Mouse (Mus musculus): ENCODE measurements at regions not wholly inside any gene's neighbourhood (a gene's known extent, or its start where the extent isn't known, plus 50 kb on each side); places are given as distances from the start of the nearest gene placed in this dataset.

DNA sequence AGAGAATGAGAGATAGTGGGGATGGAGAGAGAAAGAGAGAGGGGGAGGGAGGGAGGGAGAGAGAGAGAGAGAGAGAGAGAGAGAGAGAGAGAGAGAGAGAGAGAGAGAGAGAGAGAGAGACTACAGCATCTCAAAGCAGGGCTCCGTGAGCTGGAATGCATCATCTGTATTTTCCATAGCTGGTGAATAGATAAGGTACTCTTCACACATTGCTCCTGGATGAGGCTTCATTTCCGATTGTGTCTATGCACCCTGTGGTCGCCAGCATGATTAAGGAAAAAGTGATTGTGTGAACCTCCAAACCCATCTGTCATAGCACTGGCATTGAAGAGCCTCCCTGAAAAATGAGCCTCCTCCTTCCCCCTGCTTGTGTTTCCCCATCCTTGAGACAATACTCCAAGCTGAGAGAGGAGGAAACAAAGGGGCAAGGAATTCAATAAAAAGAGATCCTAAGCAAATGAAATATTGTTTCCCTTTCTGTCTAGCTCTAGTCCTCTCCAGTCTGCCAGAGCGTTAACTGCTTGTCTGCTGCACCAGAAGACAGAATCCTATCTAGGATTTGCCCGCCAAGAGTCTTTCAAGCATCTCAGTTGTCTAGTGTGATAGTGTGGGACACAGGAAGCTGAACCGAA, 130.4 kb upstream of the Spats2l start:
- TF ChIP-seq POLR2A (IDR thresholded peaks at IDR 0.05; ENCODE audit: insufficient read depth, low read length) (no peak), CTCF (IDR thresholded peaks at IDR 0.05; ENCODE audit: low read depth, low read length) (no peak), EP300 (IDR thresholded peaks at IDR 0.05; ENCODE audit: insufficient read depth, low read depth, low read length) (no peak)
